In the genomic region with DNA sequence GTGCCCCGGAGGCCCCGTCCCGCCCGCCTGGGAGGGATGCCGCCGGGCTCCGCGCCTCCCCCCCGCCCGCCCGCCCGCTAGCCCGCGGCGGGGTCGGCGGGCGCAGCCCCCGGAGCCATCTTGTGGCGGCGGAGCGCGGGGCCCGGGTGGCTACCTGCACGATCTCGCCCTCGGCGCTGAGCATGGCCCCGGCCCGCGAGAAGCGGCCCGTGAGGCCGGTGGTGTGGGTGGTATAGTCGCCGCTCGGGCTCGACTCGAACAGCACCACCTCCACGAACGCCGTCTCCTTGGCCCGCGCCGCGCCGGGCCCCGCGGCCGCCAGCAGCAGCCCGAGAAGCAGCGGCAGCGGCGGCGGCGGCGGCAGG, we compare ENCODE assay signal across 8 mouse cellular contexts. TPM values are rescaled to one million over a fixed set of nuclear protein-coding genes. Genes with fewer than 3 reads are reported as not detected.
DNase-seq lines count a peak whose midpoint lies in the region; ATAC-seq lines count a peak whose summit lies in the region.

No protein-coding gene starts in this region.

- DNase-seq in adrenal gland, postnatal 4 days (ENCODE audit: low spot score in 2 of 2): peak; percentile 10 to 22
- DNase-seq in forebrain, embryonic 14.5 days (ENCODE audit: low spot score): peak; percentile 32

- H3K9ac ChIP-seq in forebrain, embryonic 14.5 days (ENCODE audit: low read length): peak overlapping the region; percentile 76
- peak overlapping the region; percentile 82 for H3K9ac ChIP-seq in hindbrain, embryonic 13.5 days
- peak overlapping the region; percentile 87 for H3K9ac ChIP-seq in limb, embryonic 13.5 days
- peak overlapping the region; percentile 78 for H3K9ac ChIP-seq in midbrain, embryonic 16.5 days (ENCODE audit: low read depth, low read length)
- H3K9ac ChIP-seq in stomach, embryonic 16.5 days (ENCODE audit: low read length): peak overlapping the region; percentile 94

- peaks cover 33% of the 10 kb centered on the region for H3K4me1 ChIP-seq in erythroblast, embryonic 14.5 days (ENCODE audit: control insufficient read depth)
- peaks cover 5% of the 10 kb centered on the region; the same call in 1 of the 2 replicates for H3K4me1 ChIP-seq in forebrain, embryonic 14.5 days (ENCODE audit: control insufficient read depth, insufficient read depth, low read length)
- H3K4me1 ChIP-seq in hindbrain, embryonic 13.5 days (replicated peaks): peaks cover 29% of the 10 kb centered on the region
- H3K4me1 ChIP-seq in limb, embryonic 13.5 days: peaks cover 34% of the 10 kb centered on the region
- H3K4me1 ChIP-seq in midbrain, embryonic 16.5 days (ENCODE audit: control insufficient read depth, insufficient read depth, low read length): peaks cover 20% of the 10 kb centered on the region
- peaks cover 24% of the 10 kb centered on the region for H3K4me1 ChIP-seq in stomach, embryonic 16.5 days (ENCODE audit: control insufficient read depth, insufficient read depth, low read length)

- H3K9me3 ChIP-seq in erythroblast, embryonic 14.5 days (ENCODE audit: control insufficient read depth, low read length): peaks cover 3% of the 10 kb centered on the region; the same call in 1 of the 2 replicates
- H3K9me3 ChIP-seq in forebrain, embryonic 14.5 days (replicated peaks; ENCODE audit: control insufficient read depth, low read length): no peaks in the 10 kb centered on the region
- H3K9me3 ChIP-seq in hindbrain, embryonic 13.5 days: no peaks in the 10 kb centered on the region
- no peaks in the 10 kb centered on the region for H3K9me3 ChIP-seq in limb, embryonic 13.5 days
- H3K9me3 ChIP-seq in midbrain, embryonic 16.5 days (replicated peaks; ENCODE audit: control insufficient read depth, low read length, poor library complexity, severe bottlenecking): no peaks in the 10 kb centered on the region
- no peaks in the 10 kb centered on the region for H3K9me3 ChIP-seq in stomach, embryonic 16.5 days (replicated peaks; ENCODE audit: control insufficient read depth, low read length)

- peak overlapping the region; percentile 52; the same call in 1 of the 2 replicates for H3K27ac ChIP-seq in forebrain, embryonic 14.5 days (ENCODE audit: low read depth, low read length)
- H3K27ac ChIP-seq in hindbrain, embryonic 13.5 days: peak overlapping the region; percentile 52
- H3K27ac ChIP-seq in limb, embryonic 13.5 days: peak overlapping the region; percentile 76
- H3K27ac ChIP-seq in midbrain, embryonic 16.5 days (ENCODE audit: low read length): peak overlapping the region; percentile 64
- H3K27ac ChIP-seq in stomach, embryonic 16.5 days (ENCODE audit: low read length): peak overlapping the region; percentile 90

- WGBS in forebrain, embryonic 14.5 days: 0% methylated on average over 16 of the region's 57 CpGs
- under 1% methylated on average over 36 of the region's 57 CpGs for WGBS in hindbrain, embryonic 13.5 days
- 0% methylated on average over 30 of the region's 57 CpGs for WGBS in limb, embryonic 13.5 days
- WGBS in midbrain, embryonic 16.5 days: under 1% methylated on average over 24 of the region's 57 CpGs
- WGBS in stomach, embryonic 16.5 days: 0% methylated on average over 20 of the region's 57 CpGs

- no peaks in the 10 kb centered on the region for H3K36me3 ChIP-seq in erythroblast, embryonic 14.5 days (ENCODE audit: control insufficient read depth)
- no peaks in the 10 kb centered on the region for H3K36me3 ChIP-seq in forebrain, embryonic 14.5 days (ENCODE audit: control insufficient read depth, insufficient read depth, low read length)
- H3K36me3 ChIP-seq in hindbrain, embryonic 13.5 days: no peaks in the 10 kb centered on the region
- no peaks in the 10 kb centered on the region for H3K36me3 ChIP-seq in limb, embryonic 13.5 days
- no peaks in the 10 kb centered on the region for H3K36me3 ChIP-seq in midbrain, embryonic 16.5 days (ENCODE audit: control insufficient read depth, insufficient read depth, low read length)
- no peaks in the 10 kb centered on the region for H3K36me3 ChIP-seq in stomach, embryonic 16.5 days (ENCODE audit: control insufficient read depth, insufficient read depth, low read length)

- peak overlapping the region; percentile 91 for H3K4me2 ChIP-seq in forebrain, embryonic 14.5 days (ENCODE audit: low read length)
- H3K4me2 ChIP-seq in hindbrain, embryonic 13.5 days: peak overlapping the region; percentile 96
- peak overlapping the region; percentile 80 for H3K4me2 ChIP-seq in limb, embryonic 13.5 days (replicated peaks)
- H3K4me2 ChIP-seq in midbrain, embryonic 16.5 days (ENCODE audit: low read length): peak overlapping the region; percentile 96
- H3K4me2 ChIP-seq in stomach, embryonic 16.5 days (ENCODE audit: low read depth, low read length): peak overlapping the region; percentile 77

- ATAC-seq in erythroblast, adult 5-6 weeks (replicated peaks; ENCODE audit: low FRiP score, poor library complexity, severe bottlenecking): no peak
- peak; percentile 25 for ATAC-seq in forebrain, embryonic 14.5 days
- ATAC-seq in hindbrain, embryonic 13.5 days (ENCODE audit: low FRiP score): peak; percentile 57
- peak; percentile 69 for ATAC-seq in limb, embryonic 13.5 days (ENCODE audit: low FRiP score, low read depth)
- peak; percentile 74 for ATAC-seq in midbrain, embryonic 16.5 days
- ATAC-seq in stomach, embryonic 16.5 days (ENCODE audit: insufficient read depth, low FRiP score): peak; percentile 15; the same call in 1 of the 2 replicates

- peak overlapping the region; percentile 72 for H3K4me3 ChIP-seq in erythroblast, embryonic 14.5 days (replicated peaks)
- peak overlapping the region; percentile 79 for H3K4me3 ChIP-seq in forebrain, embryonic 14.5 days (ENCODE audit: low read depth, low read length)
- H3K4me3 ChIP-seq in hindbrain, embryonic 13.5 days: peak overlapping the region; percentile 82
- peak overlapping the region; percentile 87 for H3K4me3 ChIP-seq in limb, embryonic 13.5 days
- H3K4me3 ChIP-seq in midbrain, embryonic 16.5 days (ENCODE audit: low read depth, low read length): peak overlapping the region; percentile 83
- peak overlapping the region; percentile 82 for H3K4me3 ChIP-seq in stomach, embryonic 16.5 days (replicated peaks; ENCODE audit: low read length)

- peaks cover 40% of the 10 kb centered on the region for H3K27me3 ChIP-seq in erythroblast, embryonic 14.5 days (ENCODE audit: control insufficient read depth)
- 0 out of 2 replicates have a peak, but pooled peaks cover 5% of the 10 kb centered on the region for H3K27me3 ChIP-seq in forebrain, embryonic 14.5 days (replicated peaks; ENCODE audit: control insufficient read depth, insufficient read depth, low read length)
- H3K27me3 ChIP-seq in hindbrain, embryonic 13.5 days: peaks cover 11% of the 10 kb centered on the region; the same call in 1 of the 2 replicates
- H3K27me3 ChIP-seq in limb, embryonic 13.5 days: no peaks in the 10 kb centered on the region
- H3K27me3 ChIP-seq in midbrain, embryonic 16.5 days (ENCODE audit: control insufficient read depth, insufficient read depth, low read depth, low read length): no peaks in the 10 kb centered on the region
- H3K27me3 ChIP-seq in stomach, embryonic 16.5 days (ENCODE audit: control insufficient read depth, insufficient read depth, low read length): no peaks in the 10 kb centered on the region

RNA-seq across cellular contexts. Expression of gene Znrf3, which starts 0.4 kb away (rescaled TPM):
- 0.04 and 0.10 TPM in 2 replicates for polyA plus RNA-seq in erythroblast, embryonic 14.5 days (2012)
- 0.96 TPM in 1 of 2 replicates, not detected in the other for total RNA-seq in erythroblast, adult 5-6 weeks (2015; ENCODE audit: low replicate concordance)
- 0.14 and 0.34 TPM in 2 replicates for total RNA-seq in erythroblast, adult 5-6 weeks (2017; ENCODE audit: low replicate concordance)
- total RNA-seq in adrenal gland, postnatal 4 days (2021): 10 to 100 TPM; 44.3 to 44.6 TPM
- polyA plus RNA-seq in forebrain, embryonic 14.5 days (2014; fragmentation: Nextera tagmentation; extraction: Ambion mirVana): 4.9 and 5.8 TPM in 2 replicates
- polyA plus RNA-seq in hindbrain, embryonic 13.5 days (2015; fragmentation: Nextera tagmentation; extraction: Ambion mirVana): 6.7 and 7.1 TPM in 2 replicates
- 14.8 and 16.0 TPM in 2 replicates for polyA plus RNA-seq in limb, embryonic 13.5 days (2015; fragmentation: Nextera tagmentation; extraction: Ambion mirVana)
- 7.7 and 9.0 TPM in 2 replicates for polyA plus RNA-seq in midbrain, embryonic 16.5 days (2015; fragmentation: Nextera tagmentation; extraction: Ambion mirVana)
- 13.3 and 13.9 TPM in 2 replicates for polyA plus RNA-seq in stomach, embryonic 16.5 days (2015; fragmentation: Nextera tagmentation; extraction: Ambion mirVana)
